Mouse (Mus musculus) spleen, postnatal 14 days (tissue): ENCODE measurements around the gene Mbl1.

Experiments
- DNase-seq, 2 experiments: peaks; one replicate each; pipeline ENCODE4 v3.0.0; 2021 to 2022; ENCODE audit warnings: low spot score in 2 of 2

Mbl1 gene

DNA sequence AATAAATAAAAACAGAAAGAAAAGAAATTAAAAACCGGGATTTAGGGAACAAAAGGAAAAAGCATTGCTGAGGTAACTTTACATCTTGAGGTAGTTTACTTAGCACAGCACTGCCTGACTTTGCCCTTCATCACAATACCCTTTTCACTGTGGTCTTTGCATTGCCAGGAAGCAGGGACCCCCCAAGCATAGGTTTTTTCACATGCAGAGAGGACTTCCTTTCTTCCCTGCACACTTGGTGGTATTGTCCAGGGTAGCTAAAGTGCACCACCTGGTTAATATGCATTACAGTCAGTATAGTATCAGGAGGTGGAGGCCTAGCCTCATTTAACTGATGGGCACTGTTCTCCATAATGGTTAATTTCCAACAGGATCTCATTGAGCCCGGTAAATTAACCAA lies 38.2 kb downstream of the Mbl1 start:
- DNase-seq: no peak

DNA sequence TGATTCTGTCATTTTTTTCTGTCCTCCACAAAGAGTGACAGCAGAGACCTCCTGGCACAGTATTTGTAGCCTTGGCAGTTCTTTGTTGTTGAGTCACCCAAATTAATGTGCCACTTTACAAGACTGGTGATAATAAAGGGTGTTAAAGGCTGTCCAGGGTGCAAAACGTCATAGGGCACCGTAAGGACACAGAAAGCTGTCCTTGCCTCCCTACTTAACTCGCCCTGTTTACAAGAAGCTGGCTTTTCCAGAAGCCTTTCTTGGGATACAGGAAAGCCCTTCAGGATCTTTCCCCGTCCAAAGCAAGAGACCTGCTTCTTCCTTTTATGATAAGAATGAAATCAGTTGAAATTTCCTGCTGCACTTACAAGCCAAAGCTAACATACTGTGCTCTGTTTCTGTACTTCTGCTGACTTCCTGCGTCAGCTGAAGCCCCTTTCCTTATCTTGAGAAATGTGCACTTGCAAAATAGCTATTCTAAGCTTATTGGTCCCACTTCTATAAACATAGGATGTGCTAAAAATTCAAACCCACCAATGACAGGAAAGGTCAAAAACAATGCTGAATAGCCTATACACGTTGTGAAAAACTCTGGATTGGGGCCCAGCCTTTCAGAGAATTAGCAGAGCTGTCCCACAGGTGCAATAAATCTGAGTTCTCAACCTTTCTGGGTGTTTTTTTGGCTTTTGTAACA lies 46.9 kb downstream of the Mbl1 start:
- no peak for DNase-seq
